Mouse (Mus musculus) ES-Bruce4 (cell line): ENCODE measurements at regions not wholly inside any gene's neighbourhood (a gene's known extent, or its start where the extent isn't known, plus 50 kb on each side); places are given as distances from the start of the nearest gene placed in this dataset.

Source experiments
- H3K27ac ChIP-seq: 2 replicates; pipeline ENCODE4 v1.5.1; 2012; ENCODE audit warnings: low read length, inconsistent platforms; ENCODE audit not compliant: insufficient read depth
- H3K27me3 ChIP-seq: 2 replicates; pipeline ENCODE4 v1.6.1; 2012; ENCODE audit warnings: mild to moderate bottlenecking, low read length, inconsistent platforms; ENCODE audit not compliant: control insufficient read depth, poor library complexity, insufficient read depth, severe bottlenecking
- H3K36me3 ChIP-seq: 2 replicates; pipeline ENCODE4 v1.6.1; 2012; ENCODE audit warnings: inconsistent platforms, mild to moderate bottlenecking, low read length, moderate library complexity; ENCODE audit not compliant: control insufficient read depth, poor library complexity, insufficient read depth, severe bottlenecking
- H3K4me1 ChIP-seq: one replicate; pipeline ENCODE4 v1.8.1; 2011; ENCODE audit warnings: low read length; ENCODE audit not compliant: control insufficient read depth, insufficient read depth
- H3K4me3 ChIP-seq: 2 replicates; pipeline ENCODE4 v1.5.1; 2011; ENCODE audit warnings: low read depth, mild to moderate bottlenecking, low read length
- H3K9ac ChIP-seq: 2 replicates; pipeline ENCODE4 v1.6.1; 2012; ENCODE audit warnings: low read depth, mild to moderate bottlenecking, inconsistent platforms; ENCODE audit not compliant: poor library complexity, severe bottlenecking
- H3K9me3 ChIP-seq: replicated peaks from 2 replicates; pipeline ENCODE4 v1.6.1; 2012; ENCODE audit warnings: mild to moderate bottlenecking, low read length, inconsistent platforms; ENCODE audit not compliant: control insufficient read depth, poor library complexity, insufficient read depth, severe bottlenecking
- CTCF ChIP-seq: IDR thresholded peaks from one replicate; pipeline ENCODE4 v1.8.1; 2011; ENCODE audit warnings: low read depth, low read length
- EP300 ChIP-seq: IDR thresholded peaks from 2 replicates; pipeline ENCODE4 v1.6.1; 2011; ENCODE audit warnings: low read depth, low read length; ENCODE audit not compliant: insufficient read depth
- POLR2A ChIP-seq: IDR thresholded peaks from one replicate; pipeline ENCODE4 v1.8.1; 2011; ENCODE audit warnings: low read length; ENCODE audit not compliant: insufficient read depth

GRCm38 (mm10) chr11:114481037-114481436, 187.3 kb upstream of the Rpl38 start:
- Histone ChIP-seq H3K36me3 (no peaks in the 10 kb centered on the region), H3K4me3 (no peak overlapping the region), H3K9me3 (no peaks in the 10 kb centered on the region), H3K4me1 (no peaks in the 10 kb centered on the region), H3K9ac (no peak overlapping the region), H3K27me3 (no peaks in the 10 kb centered on the region), H3K27ac (no peak overlapping the region)
- TF ChIP-seq POLR2A (no peak), EP300 (no peak), CTCF (no peak)

- Histone ChIP-seq H3K27me3 (no peaks in the 10 kb centered on the region), H3K4me1 (no peaks in the 10 kb centered on the region), H3K9me3 (no peaks in the 10 kb centered on the region), H3K36me3 (no peaks in the 10 kb centered on the region), H3K4me3 (no peak overlapping the region), H3K9ac (no peak overlapping the region), H3K27ac (no peak overlapping the region)
- TF ChIP-seq CTCF (no peak), EP300 (no peak), POLR2A (no peak)
Measured at GRCm38 (mm10) chr11:114480119-114480540, 188.2 kb upstream of the Rpl38 start.

- no peak overlapping the region for H3K4me3 ChIP-seq
- H3K27ac ChIP-seq: no peak overlapping the region
Measured at GRCm38 (mm10) chr11:114478736-114479135, 189.6 kb upstream of the Rpl38 start.

GRCm38 (mm10) chr11:114477365-114477764, 191.0 kb upstream of the Rpl38 start:
- H3K4me1 ChIP-seq: peaks cover 2% of the 10 kb centered on the region
- H3K4me3 ChIP-seq: no peak overlapping the region
- H3K9ac ChIP-seq: no peak overlapping the region
- H3K27ac ChIP-seq: no peak overlapping the region
- no peaks in the 10 kb centered on the region for H3K27me3 ChIP-seq
- peak; percentile 51 for TF ChIP-seq CTCF
- no peak for TF ChIP-seq EP300
- H3K36me3 ChIP-seq: no peaks in the 10 kb centered on the region
- H3K9me3 ChIP-seq: no peaks in the 10 kb centered on the region

More at GRCm38 (mm10) chr11:114478736-114479135, 189.6 kb upstream of the Rpl38 start:
- Histone ChIP-seq H3K4me1 (no peaks in the 10 kb centered on the region), H3K9me3 (no peaks in the 10 kb centered on the region), H3K36me3 (no peaks in the 10 kb centered on the region), H3K9ac (no peak overlapping the region), H3K27me3 (no peaks in the 10 kb centered on the region)
- no peak for TF ChIP-seq CTCF
- TF ChIP-seq EP300: no peak
- TF ChIP-seq POLR2A: no peak

GRCm38 (mm10) chr11:114472501-114473260, 195.6 kb upstream of the Rpl38 start:
- no peaks in the 10 kb centered on the region for H3K9me3 ChIP-seq
- peaks cover 2% of the 10 kb centered on the region for H3K4me1 ChIP-seq
- no peaks in the 10 kb centered on the region for H3K36me3 ChIP-seq
- no peak overlapping the region for H3K9ac ChIP-seq
- peak overlapping the region; percentile 20 for H3K4me3 ChIP-seq
- H3K27ac ChIP-seq: no peak overlapping the region
- H3K27me3 ChIP-seq: no peaks in the 10 kb centered on the region
- 0 out of 2 replicates have a peak, but pooled peaks have one; percentile 18 for TF ChIP-seq EP300
- no peak for TF ChIP-seq POLR2A

GRCm38 (mm10) chr11:114468394-114468793, 199.9 kb upstream of the Rpl38 start:
- Histone ChIP-seq H3K4me3 (no peak overlapping the region), H3K27ac (no peak overlapping the region), H3K27me3 (0 out of 2 replicates have a peak, but pooled peaks cover 1% of the 10 kb centered on the region), H3K4me1 (peaks cover 2% of the 10 kb centered on the region), H3K9ac (no peak overlapping the region), H3K9me3 (no peaks in the 10 kb centered on the region), H3K36me3 (no peaks in the 10 kb centered on the region)
- no peak for TF ChIP-seq POLR2A
